Mouse (Mus musculus) megakaryocyte progenitor cell, adult 5-6 weeks (primary cell): Measurements from ENCODE around the gene Larp4b. TPM values are rescaled to one million over a fixed set of nuclear protein-coding genes. Genes with fewer than 3 reads are reported as not detected.

Experiments
- ATAC-seq: replicated peaks from 2 replicates; pipeline ENCODE4 v1.8.0; 2016; ENCODE audit warnings: mild to moderate bottlenecking, moderate TSS enrichment, inconsistent platforms; ENCODE audit not compliant: poor library complexity
- total RNA-seq, 2 experiments: library from RNA; stranded (forward) in 1 of 2; stranded (reverse) in 1 of 2; fragments of 157-497, 149-512 nt in 1 of 2; fragments of 200-1000 nt in 1 of 2; gene quantifications; 2 replicates each; pipeline versions ENCODE4 v1.2.3 to v1.2.4; 2015 to 2017

Larp4b gene
- total RNA-seq, 2 experiments from 2014 or later = 73.3 to 82.9 TPM

- peak; percentile 84 for ATAC-seq
These were observed 27.3 kb downstream of the Larp4b start for GRCm38 (mm10) chr13:9120835-9121542.

DNA sequence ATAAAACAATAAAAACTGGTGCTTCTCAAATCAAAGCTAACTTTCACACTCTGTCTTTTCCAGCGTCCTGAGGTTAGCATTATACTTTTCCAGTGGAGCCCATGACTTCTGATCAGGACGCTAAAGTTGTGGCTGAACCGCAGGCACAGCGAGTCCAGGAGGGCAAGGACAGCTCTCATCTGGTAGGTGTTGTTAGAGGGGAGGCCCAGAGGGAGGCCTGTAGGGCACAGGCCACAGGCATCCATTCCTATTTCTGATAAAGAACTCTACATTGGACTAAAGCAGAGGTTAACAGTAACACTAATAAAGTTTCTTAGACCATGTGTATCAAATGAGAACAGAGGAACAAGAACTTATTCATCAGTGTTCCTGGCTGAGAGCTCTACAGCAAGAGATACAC is 28.4 kb downstream of the Larp4b start:
- no peak for ATAC-seq

GRCm38 (mm10) chr13:9125193-9125592 is 31.5 kb downstream of the Larp4b start:
- peak; percentile 70 for ATAC-seq

- ATAC-seq = no peak
These were observed 34.0 kb downstream of the Larp4b start for GRCm38 (mm10) chr13:9127715-9128114.

DNA sequence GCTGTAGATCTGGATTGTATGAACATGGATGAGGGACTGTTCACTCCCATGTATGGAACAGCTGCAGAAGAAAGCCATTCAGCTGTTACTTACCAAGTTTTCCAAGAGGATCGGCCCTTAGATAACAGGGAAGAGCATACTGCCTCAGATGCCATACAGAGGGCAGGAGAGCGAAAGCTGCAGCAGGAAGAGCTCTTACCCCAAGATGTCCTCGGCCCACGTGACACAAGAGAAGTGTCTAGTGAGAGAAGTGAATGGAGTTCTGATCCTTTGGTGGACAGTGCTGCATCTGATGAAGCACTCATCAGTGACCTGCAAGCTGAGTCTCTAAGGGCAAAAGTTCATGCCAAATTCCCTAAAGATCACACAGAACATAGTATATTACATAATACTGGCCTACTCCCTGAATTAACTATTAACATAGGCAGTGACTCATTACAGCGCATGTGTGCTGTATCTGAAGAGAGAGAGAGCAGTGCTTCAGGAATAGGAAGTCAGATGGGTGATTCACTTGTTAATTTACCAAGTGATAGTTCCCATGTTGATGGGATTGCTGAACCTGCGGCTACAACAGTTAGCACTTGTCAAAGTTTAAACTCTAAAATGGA is 35.1 kb downstream of the Larp4b start:
- ATAC-seq = peak; percentile 23; the same call in 1 of the 2 replicates

GRCm38 (mm10) chr13:9134421-9134820 is 40.7 kb downstream of the Larp4b start:
- ATAC-seq = no peak

GRCm38 (mm10) chr13:9136088-9136487 is 42.4 kb downstream of the Larp4b start:
- ATAC-seq = no peak

DNA sequence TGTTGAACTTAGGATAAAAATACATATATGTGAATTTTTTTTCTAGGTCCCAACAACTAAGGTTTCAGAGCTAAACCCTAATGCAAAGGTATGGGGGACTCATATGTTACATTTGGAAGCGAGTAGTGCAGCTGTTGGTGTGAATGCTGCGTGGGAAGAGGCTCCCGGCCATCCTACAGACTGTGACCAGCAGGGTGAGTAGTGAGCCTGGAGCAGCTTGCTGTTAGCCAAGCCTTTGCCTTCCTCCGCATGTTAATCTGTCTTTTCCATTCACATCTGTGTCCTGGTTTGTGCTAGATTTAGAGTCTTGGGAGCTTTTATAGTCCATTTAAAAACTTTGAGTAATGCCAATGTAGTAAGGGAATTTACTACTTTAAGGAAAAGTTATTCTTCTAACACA is 43.1 kb downstream of the Larp4b start:
- peak; percentile 44; the same call in 1 of the 2 replicates for ATAC-seq

- peak; percentile 47 for ATAC-seq
These were observed 45.8 kb downstream of the Larp4b start for GRCm38 (mm10) chr13:9139466-9139991.

GRCm38 (mm10) chr13:9140204-9140603 is 46.5 kb downstream of the Larp4b start:
- ATAC-seq = 0 out of 2 replicates have a peak, but pooled peaks have one; percentile 44

DNA sequence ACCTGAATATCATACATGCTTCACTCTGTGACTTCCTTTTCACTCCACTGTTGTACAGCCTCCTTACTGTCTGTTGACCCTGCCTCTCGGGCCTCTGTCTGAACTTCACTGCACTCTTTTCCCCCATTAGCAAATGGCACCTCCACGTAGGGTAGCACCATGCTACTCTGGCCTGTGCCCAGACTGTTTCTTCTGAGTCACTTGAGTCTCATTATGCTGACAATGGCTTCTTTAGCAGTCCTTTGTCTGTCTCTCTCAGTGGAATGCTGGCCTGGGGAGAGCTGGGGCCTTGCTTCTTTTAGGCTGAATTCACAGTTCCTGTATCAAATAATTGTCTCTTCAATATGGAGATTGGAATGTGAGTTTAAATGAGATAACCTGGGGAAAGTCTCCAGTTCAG is 48.7 kb downstream of the Larp4b start:
- no peak for ATAC-seq

DNA sequence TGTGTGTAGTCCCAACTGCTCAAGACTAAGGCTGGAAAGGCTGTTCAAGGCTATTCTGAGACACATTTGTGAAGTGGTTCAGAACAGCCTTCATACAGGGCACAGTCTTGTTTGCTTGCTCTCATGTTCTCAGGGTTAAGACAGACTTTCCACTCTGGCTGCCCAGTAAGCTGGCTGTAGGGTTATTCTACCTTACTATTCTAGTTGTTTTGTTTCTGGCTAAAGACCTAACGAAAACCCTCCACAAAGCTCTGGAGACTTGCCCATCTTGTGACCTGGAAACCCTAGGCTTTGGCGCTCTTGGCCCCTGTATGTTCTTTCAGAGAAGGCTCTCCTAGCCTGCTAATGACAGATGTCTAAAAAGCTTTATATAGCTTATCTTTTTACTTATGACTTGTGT is 55.1 kb downstream of the Larp4b start:
- no peak for ATAC-seq

DNA sequence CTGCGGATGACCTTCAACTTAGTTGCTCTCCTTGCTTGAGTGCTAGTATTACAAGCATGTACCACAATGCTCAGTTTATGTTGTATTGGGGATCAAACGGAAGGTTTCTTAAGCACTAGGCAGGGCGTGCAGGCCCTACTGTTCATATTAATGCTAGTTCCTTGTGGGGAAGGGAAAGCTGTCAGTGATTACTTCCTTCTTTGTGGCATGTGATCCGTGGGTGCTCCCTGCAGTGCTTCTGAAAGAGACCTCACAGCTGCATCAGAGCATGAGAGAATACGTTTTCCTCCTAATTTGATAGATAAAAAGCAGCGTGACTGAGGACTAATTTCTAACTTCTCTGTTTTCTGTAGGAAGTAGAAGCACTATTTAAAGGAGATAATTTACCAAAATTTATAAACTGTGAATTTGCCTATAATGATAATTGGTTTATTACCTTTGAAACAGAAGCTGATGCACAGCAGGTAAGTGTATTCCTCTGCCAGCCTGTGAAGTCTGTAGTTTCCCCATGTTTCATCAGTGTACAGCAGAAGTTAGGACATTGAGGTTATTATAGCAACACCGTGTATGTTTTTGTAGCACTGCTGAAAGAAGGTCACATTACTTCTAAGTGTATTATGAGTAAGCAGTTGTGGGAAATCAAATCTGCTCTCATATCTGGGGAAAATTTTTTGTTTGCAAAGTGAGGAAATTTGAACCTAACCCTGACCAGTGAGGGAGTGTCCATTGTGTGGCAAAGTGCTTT is 56.0 kb downstream of the Larp4b start:
- peak; percentile 82 for ATAC-seq

DNA sequence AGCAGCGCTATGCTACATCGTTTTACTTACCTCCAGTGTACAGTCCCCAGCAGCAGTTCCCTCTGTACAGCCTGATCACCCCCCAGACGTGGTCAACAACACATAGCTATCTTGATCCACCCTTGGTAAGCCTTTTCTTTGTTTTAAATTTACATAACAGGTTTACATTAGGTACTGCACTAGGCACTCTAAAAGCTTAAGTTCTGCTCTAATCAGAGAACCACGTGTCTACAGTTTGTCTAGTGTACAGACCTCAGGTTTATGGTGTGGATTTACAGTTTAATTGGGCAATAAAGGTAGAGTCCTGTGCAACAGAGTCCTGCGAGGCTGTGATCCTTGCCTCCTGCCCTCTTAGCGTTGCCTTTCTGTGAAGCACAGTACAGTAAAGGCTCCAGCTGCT is 57.4 kb downstream of the Larp4b start:
- ATAC-seq = no peak

GRCm38 (mm10) chr13:9151619-9152018 is 57.9 kb downstream of the Larp4b start:
- ATAC-seq = no peak

DNA sequence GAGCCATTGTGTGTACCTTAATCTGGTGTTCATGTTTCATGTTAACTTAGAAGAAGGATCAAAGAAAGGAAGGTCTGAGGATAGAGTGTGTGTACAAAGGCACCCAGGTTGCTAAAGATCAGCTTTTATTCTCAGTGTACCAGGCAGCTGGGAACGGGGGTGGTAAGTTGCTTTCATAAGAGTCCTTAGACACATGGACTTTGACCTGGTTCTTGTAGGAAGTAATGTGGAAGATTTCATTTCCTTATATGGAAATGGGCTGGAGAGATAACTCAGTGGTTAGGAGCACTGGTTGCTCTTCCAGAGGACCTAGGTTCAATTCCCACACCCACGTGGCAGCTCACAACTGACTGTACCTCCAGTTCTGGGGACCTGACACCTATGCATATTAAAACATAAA is 58.6 kb downstream of the Larp4b start:
- ATAC-seq = no peak

GRCm38 (mm10) chr13:9153803-9154202 is 60.1 kb downstream of the Larp4b start:
- ATAC-seq = no peak

DNA sequence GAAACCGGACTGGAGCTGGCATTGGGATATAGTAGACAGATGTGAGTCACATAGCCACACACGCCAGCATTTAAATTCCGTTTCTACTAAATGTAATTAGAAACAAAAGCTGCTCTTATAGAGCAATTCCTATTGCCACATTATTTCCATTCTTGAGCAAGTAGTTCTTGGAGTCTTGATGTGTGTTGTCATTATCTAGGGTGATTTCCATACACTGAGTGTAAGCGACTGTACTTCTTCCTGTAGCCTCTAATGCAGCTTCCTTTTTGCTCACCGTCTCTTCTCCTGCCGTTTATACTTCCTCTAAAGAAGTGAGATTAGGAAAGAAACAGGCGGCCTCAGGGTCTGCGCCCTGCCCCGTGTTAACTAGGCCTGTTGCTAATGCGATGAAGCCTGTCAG is 65.6 kb downstream of the Larp4b start:
- peak; percentile 97 for ATAC-seq

DNA sequence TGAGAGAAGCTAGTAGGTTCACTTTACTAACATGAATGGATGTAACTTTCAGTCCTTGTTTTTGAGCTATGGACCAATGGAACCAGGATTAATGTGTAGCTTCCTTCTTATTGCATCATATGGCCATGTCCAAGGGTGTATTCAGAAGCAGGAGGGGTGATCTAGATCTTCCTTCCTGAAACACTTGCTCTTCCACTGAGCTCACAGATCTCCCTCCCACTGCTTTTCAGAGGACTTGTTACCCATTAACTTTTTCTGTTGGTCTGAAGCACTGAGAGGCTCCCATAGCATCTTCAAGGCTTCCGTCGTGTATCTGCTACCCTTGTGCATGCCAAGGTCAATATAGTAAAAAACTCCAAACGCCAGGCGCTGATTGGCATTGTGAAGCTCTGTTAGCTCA is 69.2 kb downstream of the Larp4b start:
- ATAC-seq = no peak

- ATAC-seq = no peak
These were observed 74.2 kb downstream of the Larp4b start for GRCm38 (mm10) chr13:9167842-9168241.

GRCm38 (mm10) chr13:9169616-9170015 is 75.9 kb downstream of the Larp4b start:
- ATAC-seq = no peak

DNA sequence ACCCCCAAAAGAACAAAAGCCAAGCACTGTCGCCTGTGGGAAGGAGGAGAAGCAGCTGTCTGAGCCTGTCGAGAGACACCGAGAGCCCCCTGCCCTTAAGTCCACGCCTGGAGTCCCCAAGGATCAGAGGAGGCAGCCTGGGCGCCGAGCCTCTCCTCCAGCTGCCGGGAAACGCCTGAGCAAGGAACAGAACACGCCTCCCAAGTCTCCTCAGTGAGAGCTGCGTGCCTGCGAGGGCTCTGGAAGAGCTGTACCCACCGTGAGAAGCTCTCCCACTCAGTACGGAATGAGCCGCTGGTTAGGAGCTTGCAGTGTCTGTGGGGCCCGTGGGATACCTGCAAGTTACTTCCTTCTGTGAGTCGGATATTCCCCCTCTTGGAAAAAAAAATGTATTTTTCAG is 77.0 kb downstream of the Larp4b start:
- no peak for ATAC-seq
